Mouse (Mus musculus): ENCODE data around the gene Tfb2m.

DNA sequence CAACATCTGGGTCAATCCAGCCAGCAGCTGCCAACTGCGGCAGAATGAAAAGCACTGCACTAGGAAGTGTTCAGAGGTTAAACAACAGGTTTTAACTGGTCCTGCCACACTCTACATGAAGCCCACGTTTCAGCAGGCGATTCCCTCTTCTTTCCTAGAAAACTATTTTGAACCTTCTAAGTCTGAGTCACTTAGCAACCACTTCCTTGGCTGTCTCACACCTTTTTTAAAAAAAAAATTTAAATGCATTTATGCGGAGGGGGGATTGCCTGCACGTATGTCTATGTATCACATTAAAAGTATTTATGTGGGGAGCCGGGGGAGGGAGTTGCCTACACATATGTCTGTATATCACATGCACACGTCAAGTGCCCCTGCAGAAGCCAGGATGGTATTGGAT lies 34.2 kb downstream of the Tfb2m start:
- TF ChIP-seq ETS1 (IDR thresholded peaks at IDR 0.05; ENCODE audit: low read depth, low read length) (no peak), NRF1 (IDR thresholded peaks at IDR 0.05; ENCODE audit: insufficient read depth, low read depth, low read length, poor library complexity, severe bottlenecking) (no peak), POLR2AphosphoS2 (IDR thresholded peaks at IDR 0.05; ENCODE audit: low read length) (no peak), POLR2A (IDR thresholded peaks at IDR 0.05; ENCODE audit: control insufficient read depth in 1 of 2, insufficient read depth in 1 of 2, low read depth in 1 of 2, low read length in 2 of 2, poor library complexity in 1 of 2) (no peak), CTCF (IDR thresholded peaks at IDR 0.05 in 2 of 3, conservative IDR thresholded peaks at IDR 0.05 in 1 of 3; ENCODE audit: control insufficient read depth in 1 of 3, insufficient read depth in 1 of 3, low read depth in 2 of 3, low read length in 3 of 3, poor library complexity in 1 of 3, severe bottlenecking in 1 of 3) (no peak), SIN3A (IDR thresholded peaks at IDR 0.05; ENCODE audit: low read length) (no peak), EP300 (IDR thresholded peaks at IDR 0.05; ENCODE audit: low read depth in 1 of 2, low read length in 2 of 2) (no peak), KAT2A (conservative IDR thresholded peaks at IDR 0.05; ENCODE audit: low read depth, low read length) (no peak), CHD1 (IDR thresholded peaks at IDR 0.05; ENCODE audit: low read depth, low read length) (no peak)

Measured in MEL (cell line).